Mouse (Mus musculus) lung, postnatal 10 days (tissue): ENCODE measurements at regions not wholly inside any gene's neighbourhood (a gene's known extent, or its start where the extent isn't known, plus 50 kb on each side); places are given as distances from the start of the nearest gene placed in this dataset.

ENCODE experiments used
- DNase-seq: peaks from one replicate; pipeline ENCODE4 v3.0.0; 2021

DNA sequence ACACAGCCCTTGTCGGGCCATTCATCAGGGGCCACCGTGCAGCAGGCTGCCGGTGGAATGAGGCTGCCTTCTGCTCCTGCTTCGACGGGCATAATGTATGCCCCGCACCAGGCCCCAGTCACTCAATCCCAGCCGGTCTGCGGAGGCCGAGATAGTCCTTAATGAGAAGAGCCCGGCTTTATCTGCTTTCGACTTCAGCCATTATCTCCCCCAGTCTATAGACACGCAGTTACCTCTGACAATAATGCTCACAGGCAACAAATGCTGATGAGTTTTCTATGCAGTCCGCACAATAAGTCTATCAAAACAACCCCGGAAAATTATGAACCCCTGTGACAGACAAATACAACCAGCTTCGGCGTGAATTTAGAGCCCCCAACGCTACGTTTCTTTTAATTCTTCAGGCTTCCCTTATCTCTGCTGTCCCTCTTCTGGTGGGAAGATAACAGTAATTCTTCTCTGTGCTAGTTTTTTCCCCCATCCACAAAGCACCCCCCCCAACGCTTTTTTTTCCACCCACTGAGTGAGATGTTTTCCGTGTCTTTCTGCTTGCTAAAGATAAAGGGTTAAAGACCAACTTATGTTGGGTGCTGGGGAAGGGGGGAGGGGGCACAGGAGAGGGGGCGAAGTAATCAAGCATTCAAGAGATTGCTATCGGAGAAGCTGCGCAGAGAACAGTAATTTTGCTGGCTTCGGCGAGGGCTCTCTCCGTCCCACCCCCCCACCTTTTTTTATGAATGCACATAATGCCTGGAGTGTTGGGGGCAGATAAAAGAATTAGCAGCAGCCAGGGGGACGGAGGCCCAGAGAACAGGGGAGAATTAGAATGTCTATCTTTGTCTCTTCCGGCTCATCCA is 117.8 kb downstream of the Mrm1 start:
- no peak for DNase-seq

DNA sequence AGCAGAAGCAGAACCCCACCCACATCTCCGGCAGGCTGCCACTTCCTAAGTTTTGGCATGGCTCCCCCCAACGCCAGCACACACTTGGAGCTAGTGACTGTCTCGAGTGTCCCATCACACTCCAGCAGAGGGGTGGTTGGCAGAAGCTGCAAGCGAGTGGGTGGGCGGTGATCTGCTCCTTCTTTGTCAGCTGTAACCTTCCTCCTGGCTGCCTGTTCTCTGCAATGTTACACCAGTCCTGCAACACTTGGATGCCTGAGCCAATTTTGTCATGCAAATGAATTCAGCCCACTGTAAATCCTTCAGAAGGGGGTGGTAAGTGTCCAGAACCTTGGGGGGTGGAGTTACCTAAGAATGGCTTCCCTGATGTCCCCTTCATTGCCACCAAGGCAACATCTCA is 121.8 kb downstream of the Mrm1 start:
- DNase-seq = no peak

DNA sequence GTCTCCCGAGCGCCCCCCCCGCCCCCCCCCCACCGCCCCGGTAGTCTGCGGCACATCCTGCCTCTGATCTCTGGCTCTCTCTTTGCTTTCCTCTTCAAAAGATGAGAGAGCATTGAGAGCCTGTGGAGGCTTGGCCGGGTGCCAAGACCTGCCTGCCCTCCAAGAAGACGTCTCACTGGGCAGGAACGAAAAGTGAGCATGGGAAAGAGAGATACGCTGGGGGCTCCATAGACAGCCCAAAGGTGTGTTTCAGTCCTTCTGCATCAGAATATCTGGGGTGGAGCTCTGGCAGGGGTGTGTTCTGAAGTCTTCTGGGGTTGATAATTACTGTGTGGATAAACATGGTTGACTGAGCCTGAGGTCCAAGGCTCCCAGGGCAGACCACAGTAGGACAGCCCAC is 126.7 kb downstream of the Mrm1 start:
- DNase-seq = peak; percentile 8

DNA sequence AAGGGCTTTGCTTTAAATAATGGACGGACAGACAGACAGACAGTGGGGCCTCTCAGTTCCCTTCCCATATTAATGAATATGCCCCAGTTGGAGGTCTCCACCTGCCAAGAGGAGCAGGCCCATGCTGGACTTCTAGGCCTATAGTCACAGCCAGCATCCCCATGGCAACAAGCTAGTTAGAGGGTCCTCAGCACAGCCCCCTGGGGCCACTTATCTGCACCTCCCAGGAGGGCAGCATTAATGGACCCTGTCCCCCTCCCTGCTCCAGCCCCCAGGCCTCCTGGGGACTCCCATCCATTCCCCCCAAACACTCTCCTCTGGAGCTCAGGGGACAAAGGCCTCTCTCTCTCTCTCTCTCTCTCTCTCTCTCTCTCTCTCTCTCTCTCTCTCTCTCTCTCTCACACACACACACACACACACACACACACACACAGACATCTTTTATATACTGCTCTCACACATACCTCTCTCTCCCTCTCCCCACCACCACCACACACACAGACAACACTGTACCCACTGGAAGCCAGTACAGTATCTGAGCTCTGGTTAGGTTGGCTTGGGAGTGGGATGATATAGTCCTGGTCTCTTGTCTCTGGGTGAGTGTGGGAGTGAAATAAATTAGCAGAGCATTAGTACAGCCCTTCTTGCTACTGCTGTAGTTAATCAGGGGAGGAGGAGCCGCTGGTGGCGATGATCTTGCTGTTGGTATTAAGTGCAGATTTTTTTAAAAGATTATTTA is 127.7 kb downstream of the Mrm1 start:
- no peak for DNase-seq

DNA sequence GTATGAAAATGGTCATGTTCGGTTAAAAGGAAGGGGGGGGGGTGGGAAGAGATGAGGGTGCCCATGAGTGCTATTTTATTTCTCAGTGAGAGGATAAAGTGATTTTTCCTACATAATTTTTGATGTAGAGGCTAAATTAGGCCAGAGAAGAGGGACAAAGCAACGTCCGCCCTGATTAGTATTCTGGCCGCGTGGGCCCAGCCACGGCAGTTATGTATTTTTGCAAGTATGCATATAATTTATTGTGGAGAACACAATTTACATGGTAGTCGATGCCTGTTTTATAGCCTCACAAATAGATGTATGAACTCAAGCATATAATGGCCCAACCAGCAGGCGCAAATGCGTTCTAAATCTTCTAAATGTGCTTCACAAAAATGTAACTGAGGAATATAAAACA is 132.8 kb downstream of the Mrm1 start:
- no peak for DNase-seq

DNA sequence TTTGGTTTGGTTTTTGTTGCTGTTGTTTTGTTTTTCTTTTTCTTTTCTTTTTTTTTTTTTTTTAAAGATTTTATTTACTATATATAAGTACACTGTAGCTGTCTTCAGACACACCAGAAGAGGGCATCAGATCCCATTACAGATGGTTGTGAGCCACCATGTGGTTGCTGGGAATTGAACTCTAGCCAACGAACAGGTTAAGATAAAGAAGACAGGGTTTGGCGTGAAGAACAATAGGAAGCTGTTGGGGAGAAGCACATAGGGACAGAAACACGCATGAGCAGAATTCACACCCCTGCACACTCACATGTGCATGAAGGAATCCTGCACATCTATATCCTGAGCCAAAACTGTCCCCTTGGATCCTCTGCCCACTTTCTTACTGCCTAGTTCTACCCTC is 135.0 kb downstream of the Mrm1 start:
- DNase-seq = no peak

DNA sequence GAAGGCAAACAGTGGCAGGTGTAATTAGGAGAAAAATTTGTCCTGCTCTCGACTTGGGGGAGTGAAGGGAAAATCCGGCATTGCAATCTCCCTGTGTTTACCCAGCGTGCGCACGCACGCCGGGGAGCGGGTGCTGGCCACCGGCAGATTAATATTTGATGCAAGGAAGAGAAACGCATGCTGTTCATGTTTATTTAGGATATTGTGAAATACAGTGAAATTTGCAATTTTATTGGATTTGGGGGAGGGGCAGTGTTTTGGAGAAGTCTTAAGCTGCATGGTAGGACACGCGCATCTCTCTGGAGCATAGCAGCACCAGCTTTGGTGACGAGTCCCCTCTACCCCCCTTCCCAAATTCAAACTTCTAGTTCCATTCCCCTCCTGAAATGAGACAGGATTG is 136.4 kb downstream of the Mrm1 start:
- DNase-seq = no peak

DNA sequence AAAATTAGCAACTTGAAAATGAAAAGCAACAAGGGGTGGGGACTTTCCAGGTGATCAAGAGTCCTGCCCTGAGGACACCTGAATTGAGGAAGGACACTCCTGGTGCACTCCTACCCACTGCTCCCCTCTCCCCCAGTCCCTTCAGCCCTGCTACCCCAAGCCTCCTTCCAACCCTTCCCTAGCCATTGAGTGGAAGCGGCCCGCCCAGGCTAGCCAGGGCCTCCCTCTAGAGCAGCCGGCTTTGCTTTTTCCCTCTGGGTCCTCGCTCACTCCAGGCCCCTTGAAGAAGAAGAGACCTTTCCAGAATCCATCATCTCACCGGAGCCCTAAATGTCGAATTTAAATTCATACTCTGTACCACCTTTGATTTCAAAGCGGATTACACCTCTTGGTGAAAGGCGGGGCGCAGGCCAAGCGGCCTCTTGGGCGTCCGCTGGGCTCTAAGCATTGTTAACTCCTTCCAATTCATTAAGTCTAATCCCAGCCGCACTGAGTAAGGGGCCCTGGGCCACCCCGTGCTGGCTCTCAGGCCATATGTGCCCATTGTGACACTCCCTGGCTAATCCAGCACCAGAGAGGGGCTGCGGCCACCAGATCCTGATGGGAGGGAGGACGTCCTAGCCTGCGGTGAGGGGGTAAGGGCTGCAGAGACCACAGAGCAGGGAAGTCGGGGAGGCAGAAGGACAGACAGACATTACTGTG is 142.8 kb downstream of the Mrm1 start:
- DNase-seq = no peak

DNA sequence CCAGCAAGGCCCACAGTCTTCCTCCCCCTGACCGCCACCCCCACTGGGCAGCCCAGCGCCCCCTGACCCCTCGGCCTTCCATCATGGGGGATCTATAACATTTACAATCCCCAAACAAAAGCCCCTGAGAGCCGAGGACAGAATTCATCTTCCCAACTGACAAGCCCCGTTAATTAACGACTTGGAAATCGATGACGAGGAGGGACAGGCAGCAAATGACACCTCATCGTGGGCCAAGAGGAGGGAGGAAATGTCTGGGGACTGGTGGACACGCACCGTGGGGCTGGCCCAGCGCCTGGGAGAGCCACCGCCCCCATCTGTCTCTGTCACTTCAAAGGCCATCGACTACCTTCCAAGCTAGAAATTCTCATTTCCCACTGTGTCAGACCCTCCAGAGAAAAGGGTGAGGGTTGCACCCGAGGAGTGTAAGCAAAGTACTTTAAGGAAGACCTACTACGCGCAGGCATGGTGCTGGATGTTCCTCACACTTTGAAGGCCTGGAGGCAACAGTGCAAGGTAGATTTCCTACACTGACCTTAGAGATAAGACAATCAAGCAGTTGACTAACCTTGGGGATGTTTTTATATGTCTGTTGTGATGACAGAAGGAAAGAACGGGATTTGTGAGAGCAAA is 146.4 kb downstream of the Mrm1 start:
- DNase-seq = no peak

DNA sequence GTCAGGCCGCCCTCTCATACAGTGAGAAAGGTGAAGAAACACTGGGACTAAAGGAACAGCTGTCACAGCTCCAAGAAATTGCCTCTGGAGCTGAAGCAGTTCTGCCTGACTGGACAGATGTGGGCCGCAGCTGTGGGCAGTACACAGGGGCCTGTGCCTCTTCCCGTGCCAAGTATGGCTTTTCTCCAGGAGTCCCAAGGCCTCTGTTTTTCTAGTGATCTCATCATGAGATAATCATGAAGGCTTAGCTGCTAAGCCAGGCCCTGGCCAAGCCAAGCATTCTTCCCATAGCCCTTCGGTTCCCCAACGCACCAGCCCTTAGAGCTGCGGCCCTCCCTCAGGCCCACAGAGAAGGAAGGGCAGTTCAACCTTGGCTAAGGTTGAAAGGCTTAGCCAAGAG is 146.2 kb upstream of the Lhx1 start:
- no peak for DNase-seq

DNA sequence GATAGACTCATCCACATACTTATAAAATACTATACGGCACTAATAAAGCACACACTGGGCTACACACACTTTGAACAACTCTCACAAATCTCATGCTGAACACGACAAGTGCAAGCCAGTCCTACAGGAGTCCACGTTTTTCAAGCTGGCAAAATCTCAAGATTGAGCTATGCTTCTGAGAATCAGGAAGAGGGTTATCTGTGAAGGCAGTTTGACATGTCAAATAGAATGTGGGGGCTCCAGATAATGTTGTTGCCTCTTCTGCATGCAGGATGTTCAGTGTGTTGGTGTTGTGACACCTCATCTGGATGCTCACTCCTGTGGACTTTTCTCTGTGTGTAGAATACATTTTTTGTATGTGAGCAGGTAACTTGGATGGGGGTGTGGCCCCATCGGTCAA is 142.4 kb upstream of the Lhx1 start:
- no peak for DNase-seq

DNA sequence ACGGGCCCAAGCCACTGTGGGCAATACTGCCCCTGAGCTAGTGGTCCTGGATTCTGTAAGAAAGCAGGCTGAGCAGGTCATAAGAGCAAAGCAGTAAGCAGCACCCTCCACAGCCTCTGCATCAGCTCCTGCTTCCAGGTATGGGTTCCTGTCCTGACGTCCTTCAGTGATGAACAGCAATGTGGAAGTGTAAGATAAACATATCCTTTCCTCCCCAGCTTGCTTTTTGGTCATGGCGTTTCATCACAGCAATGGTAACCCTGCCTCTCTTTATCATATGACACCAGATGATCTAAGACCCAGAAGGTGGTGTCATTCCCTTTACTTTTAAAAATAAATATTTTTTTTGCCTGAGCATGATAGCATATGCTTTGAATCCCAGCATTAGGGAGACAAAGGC is 138.9 kb upstream of the Lhx1 start:
- DNase-seq = no peak

DNA sequence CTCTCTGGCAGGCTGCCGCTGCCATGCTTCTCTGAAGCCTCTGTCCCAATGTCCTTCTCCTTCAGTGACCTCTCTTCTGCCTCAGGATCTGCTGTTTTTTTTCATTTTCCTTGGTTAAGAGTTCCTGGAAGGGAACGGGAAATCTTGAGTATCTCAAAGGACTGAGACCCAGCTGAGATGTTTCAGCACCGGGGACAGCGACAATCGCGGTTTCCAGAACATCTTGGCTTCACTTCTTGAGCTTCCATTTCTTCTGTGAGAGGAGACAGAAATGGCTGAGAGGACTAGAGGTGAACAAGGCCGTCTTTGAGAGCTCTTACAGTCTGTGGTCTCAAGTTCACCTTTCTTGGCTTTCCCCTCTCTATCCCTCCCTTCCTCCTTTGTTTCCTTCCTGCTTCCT is 136.6 kb upstream of the Lhx1 start:
- DNase-seq = peak; percentile 67

DNA sequence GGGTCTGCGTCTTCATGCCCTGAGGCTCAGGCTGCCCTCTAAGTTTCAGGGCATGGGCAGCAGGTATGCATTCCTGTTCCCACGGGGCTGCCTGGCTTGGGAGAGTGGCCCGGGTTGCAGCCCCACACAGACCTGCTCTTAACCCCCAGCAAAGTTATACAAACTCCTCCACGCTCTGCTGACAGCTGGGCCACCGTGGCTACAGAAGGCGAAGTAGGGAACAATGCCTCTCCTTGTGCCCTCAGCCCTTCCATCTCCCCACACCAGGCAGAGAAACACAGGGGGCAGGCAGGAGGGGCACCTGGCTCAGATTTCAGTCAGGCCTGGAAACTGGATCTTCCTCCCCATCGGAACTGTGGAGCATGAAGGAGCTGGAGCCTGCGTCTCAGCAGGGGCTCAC is 135.5 kb upstream of the Lhx1 start:
- no peak for DNase-seq

DNA sequence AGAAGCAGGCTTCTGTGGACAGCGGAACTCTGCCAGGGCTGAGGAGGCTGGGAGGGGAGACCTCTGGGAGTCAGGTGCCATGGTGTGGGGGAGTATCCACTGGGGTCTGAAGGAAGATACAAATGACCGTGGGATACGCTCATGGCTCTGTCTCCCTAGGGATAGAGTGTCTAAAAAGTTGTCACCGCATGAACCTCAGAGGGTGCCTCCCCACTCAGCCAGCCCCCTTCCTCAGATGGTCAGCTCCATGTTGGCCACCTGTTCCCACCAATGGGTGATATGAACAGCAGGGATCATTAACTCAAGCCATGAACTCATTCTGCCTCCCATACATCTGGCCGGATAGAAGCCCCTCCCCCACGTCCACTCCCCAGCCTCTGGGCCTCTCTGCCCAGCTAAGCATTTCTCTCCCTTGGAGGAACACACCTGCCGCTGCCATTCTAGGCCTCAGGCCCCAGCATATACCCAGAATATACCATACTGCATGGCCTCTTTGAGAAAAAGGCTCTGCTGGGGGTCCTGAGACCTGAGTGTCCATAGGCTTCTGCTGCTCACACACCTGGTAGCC is 134.1 kb upstream of the Lhx1 start:
- no peak for DNase-seq

DNA sequence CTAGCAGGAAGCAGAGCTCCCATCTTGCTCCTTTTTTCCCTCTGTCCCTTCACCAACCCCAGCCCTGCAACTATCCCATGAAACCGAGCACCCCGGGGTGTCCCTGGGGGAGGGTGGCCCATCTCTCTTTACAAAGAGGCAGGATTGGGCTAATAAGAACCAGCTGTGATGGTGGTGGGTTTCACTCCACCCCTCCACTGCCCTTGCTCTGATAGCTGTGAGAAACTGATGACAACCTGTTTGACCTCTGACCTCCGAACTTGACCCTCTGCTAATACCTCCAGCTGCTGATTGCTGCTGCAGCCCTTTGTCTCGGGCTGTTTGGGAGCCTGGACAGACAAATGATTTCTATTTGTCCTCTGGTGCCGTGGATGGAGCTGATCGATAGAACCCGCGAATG is 128.1 kb upstream of the Lhx1 start:
- DNase-seq = no peak

DNA sequence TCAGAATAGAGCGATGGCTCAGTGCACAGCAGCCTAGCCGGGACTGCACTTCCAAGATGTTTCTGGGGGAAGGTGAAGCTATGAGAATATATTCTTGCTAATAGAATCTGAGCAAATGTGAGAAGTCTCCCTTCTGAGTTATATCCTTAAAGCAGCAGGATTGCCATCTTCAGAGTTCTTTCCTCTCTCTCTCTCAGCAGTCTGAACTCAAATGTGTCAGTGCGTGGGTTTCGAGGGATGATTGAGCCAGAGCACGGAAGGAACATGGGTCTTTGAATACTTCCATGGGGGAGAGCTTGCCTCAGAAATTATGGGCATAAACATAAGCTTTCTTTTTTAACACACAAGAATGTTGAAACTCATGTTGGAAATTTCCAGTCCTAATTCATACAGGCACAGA is 123.6 kb upstream of the Lhx1 start:
- no peak for DNase-seq

DNA sequence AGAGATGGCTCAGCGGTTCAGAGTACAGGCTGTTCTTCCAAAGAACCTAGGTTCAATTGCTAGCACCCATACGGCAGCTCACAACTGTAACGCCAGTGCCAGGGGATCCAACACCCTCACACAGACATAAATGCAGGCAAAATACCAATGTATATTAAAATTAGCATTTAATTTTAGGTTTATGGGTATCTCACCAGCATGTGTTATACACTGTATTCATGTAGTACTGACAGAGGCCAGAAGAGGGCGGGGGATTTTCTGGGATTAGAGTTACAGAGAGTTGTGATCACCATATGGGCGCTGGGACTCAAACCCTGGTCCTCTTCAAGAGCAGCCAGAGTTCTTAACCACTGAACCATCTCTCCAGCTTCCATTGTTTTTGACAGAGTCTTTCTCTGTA is 121.8 kb upstream of the Lhx1 start:
- DNase-seq = no peak

DNA sequence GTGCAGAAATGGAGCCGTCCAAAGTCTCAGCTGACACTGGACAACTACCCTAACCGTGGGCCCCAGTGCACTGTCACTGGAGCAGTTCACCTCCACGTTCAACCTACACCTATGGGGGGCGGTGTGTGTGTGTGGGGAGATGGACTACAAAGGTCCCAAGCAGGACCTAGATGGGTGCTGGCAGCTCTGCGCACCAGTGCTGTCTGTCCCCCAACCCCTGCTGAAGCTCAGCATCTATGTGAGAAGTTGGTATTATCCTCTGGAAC is 117.7 kb upstream of the Lhx1 start:
- no peak for DNase-seq

DNA sequence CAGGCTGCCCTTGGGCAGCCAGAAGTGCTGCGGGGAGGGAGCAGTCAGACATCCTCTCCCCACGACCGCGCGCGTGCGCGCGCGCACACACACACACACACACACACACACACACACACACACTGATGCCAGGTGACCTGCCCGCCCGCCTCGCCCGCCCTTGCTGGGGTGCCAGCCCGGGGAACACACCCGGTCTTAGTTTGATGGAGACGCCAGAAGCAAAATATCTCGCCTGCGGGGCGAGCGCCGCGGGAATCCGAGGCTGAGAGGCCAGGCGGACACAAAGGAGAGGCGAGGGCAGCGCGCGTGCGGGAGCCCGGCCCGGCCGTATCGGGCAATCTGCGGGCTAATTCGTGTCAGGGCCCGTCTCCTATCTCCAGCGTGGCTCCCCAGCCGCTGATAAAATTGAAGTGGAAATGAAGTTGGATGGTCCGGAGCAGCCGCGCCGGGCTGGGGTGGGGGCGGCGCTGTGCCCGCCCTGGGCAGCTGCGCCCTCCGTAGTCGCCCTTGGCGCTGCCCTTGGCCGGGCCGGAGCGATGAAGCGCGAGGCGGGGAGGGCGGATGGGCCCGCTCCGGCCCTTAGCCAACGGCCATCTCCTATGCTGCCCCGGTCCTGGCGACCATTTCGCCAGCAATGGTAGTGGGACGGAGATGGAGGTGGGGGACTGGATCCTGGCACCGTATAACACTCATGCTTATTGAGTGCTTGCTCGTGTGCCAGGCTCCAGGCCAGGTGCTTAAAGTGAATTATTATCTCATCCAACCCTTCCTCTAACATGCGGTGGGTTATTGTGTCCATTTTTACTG is 117.2 kb upstream of the Lhx1 start:
- no peak for DNase-seq

DNA sequence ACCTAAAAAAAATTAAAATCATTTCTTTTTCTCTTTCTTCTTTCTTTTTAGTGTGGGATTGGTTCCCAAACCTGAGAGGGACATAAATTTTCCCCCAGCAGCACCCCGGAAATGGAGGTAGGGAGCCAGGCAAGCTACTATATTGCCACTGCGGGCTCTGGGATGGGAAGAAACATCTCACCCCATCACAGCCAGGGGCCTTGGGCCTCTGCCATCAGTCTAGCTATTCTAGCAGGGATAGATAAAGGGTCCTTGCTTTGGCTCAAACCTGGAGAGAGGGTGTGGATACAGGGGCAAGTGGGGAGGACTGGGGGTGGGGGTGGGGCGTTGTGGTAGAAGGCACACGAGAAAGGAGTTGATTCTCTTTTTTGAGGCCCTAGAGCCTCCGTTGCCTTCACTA is 116.3 kb upstream of the Lhx1 start:
- no peak for DNase-seq

DNA sequence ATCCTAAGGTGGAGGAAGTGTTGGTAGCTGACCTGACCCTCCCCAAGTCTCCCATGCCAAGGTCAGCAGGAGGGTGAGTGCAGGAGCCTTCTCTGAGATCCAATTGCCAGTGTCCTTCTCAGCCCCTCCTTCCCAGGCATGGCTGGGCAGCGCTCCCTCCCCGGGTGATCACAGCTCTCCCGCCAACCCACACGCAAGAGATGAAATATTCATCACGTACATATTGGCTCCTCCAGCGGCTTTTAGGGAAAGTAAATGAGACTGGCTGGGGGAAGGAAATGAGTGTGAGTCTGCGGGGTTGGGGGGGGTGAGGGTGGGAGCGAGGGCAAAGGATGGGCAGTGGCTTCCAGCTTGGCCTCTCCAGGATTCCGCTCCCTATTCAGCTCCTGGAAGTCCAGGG is 113.0 kb upstream of the Lhx1 start:
- no peak for DNase-seq

DNA sequence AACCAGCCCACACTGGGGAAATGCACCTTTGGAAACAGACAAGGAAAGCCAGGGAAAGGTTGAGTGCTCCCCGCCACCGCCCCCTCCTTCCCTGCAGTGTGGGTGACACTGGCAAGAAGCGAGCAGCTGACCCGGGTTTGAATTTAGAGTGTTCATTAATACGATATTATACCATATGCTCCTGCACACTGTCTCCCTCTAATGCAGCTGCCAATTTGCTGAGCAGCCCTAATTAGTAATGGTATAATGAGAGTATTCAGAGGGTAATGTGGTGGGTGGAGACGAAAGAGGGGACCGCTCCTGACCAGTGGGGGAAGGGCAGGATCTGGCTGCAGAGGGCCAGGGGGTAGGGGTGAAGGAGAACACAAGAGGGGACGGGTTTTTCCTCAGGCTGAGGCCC is 111.9 kb upstream of the Lhx1 start:
- DNase-seq = no peak
